Mouse (Mus musculus): ENCODE data around the gene Mei4. TPM values are rescaled to one million over a fixed set of nuclear protein-coding genes. Genes with fewer than 3 reads are reported as not detected.

Mei4 gene
- polyA plus RNA-seq (2012; rRNA removed; ENCODE audit: low replicate concordance), result 0.14 TPM in 1 of 2 replicates, not detected in the other

GRCm38 (mm10) chr9:81863181-81863887 is at the start of gene Mei4:
Gene Mei4, plus strand, starts transcription at chr9:81863670.

Other genes starting within 250 kb of the Mei4 start
- 0.06 and 2.8 TPM in 2 replicates for gene Htr1b, start 229.8 kb upstream of the Mei4 start, polyA plus RNA-seq (2012; rRNA removed; ENCODE audit: low replicate concordance)